Mouse (Mus musculus): ENCODE measurements at regions not wholly inside any gene's neighbourhood (a gene's known extent, or its start where the extent isn't known, plus 50 kb on each side); places are given as distances from the start of the nearest gene placed in this dataset.

- no peak for DNase-seq (ENCODE audit: low spot score)
Observed at GRCm38 (mm10) chr5:133532678-133533077, 566.8 kb upstream of the Castor2 start.

GRCm38 (mm10) chr5:133505661-133506060 lies 593.9 kb upstream of the Castor2 start:
- no peak for DNase-seq (ENCODE audit: low spot score)

- peak; percentile 50 for DNase-seq (ENCODE audit: low spot score)
Observed at GRCm38 (mm10) chr5:133487806-133488290, 611.7 kb upstream of the Castor2 start.

- no peak for DNase-seq (ENCODE audit: low spot score)
Observed at GRCm38 (mm10) chr5:133482291-133483086, 617.0 kb upstream of the Castor2 start.

DNA sequence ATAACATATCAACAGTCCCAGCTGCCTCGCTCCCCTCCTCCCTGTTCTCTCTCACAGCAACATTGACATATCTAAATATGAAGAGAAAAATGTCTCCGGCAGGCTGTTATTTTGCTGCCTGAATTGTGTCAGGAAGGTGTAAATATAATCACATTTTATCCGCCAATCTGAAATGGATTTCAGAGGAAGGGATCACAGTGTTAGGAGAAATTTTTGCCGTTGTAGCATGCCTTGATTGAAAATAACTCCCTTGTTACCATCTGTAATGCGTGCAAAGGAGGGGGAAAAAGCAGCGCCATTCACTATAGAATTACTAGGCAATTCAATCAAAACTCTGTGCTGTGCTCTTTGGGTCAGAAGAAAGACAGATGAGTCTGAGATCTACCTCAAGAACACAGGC lies 620.3 kb upstream of the Castor2 start:
- no peak for DNase-seq (ENCODE audit: low spot score)

DNA sequence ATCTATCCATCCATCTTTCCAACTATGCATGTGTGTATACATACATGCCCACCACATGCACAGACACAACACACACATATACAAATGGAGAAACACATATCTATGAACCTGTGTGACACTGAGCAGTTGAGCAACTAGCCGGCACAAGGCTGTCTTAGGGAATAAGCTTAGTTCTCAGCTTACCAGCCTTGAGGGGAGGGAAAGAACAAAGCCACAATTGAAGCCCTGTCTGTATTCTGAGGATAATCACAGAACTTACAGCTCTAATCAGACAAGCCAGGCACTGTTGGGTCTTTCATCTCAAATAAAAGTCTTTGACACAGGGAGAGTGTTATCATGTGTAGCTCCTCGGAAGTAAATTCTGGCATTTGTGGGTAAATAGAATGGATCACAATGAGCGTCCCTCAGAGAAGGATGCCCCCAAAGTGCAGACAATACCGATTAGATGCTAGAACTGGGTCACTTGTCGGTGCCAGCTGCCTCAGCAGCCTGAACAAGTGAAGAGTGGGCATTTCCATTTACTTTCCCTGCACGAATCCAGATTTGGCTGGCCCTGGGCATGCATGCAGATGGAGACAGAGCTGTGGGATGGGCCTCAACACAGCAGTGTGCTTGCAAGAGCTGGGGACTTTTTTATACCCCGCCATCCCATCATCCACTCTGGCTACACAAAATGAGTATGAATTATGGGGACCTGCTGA lies 646.0 kb upstream of the Castor2 start:
- no peak for DNase-seq (ENCODE audit: low spot score)

- DNase-seq (ENCODE audit: low spot score), result no peak
Observed at GRCm38 (mm10) chr5:133449926-133450325, 649.6 kb upstream of the Castor2 start.

GRCm38 (mm10) chr5:133400826-133401225 lies 698.7 kb upstream of the Castor2 start:
- DNase-seq (ENCODE audit: low spot score), result no peak

GRCm38 (mm10) chr5:133389896-133390295 lies 709.6 kb upstream of the Castor2 start:
- no peak for DNase-seq (ENCODE audit: low spot score)

DNA sequence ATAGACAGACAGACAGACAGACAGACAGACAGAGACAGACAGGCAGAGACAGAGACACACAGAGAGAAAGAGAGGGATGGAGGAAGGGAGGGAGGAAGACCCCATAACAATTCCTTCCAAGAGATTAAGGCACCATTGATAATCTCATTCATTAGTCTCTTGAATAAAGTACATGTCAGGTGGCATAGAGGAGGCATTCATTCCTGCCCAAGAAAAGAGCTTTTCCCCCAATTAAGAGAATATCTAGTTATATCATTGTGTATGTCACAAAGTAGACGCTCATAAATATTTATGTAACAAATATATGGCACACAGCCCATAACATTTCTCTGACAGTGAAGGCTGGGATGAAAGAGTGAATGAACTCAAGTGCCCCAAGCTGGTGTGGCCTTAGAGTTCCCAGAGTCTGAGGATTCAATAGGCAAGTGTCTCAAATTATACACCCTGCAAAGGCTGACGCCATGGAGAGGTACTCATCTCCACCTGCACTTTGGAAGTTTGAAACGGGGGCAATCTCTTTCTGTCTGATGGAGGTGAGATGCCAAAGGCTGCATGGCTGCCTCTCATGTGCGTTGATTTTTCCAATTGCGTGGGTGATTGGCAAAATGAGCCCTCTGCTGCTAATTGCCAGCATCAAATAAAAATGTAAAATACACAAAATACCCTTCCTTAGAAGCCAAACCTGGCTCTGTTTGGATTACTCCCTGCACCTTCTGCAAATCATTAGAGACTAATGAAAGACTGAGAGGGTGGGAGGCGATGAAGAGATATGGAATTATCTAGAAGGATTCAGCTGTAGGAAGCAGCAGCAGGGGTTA lies 710.3 kb upstream of the Castor2 start:
- no peak for DNase-seq (ENCODE audit: low spot score)

- DNase-seq (ENCODE audit: low spot score), result peak; percentile 3
Observed at GRCm38 (mm10) chr5:133385374-133386349, 713.8 kb upstream of the Castor2 start.

- no peak for DNase-seq (ENCODE audit: low spot score)
Observed at GRCm38 (mm10) chr5:133365771-133366170, 733.7 kb upstream of the Castor2 start.

- no peak for DNase-seq (ENCODE audit: low spot score)
Observed at GRCm38 (mm10) chr5:133347516-133347915, 752.0 kb upstream of the Castor2 start.

- no peak for DNase-seq (ENCODE audit: low spot score)
Observed at GRCm38 (mm10) chr5:133341973-133342372, 757.5 kb upstream of the Castor2 start.

- no peak for DNase-seq (ENCODE audit: low spot score)
Observed at GRCm38 (mm10) chr5:133320626-133321025, 777.5 kb upstream of the Auts2 start.

DNA sequence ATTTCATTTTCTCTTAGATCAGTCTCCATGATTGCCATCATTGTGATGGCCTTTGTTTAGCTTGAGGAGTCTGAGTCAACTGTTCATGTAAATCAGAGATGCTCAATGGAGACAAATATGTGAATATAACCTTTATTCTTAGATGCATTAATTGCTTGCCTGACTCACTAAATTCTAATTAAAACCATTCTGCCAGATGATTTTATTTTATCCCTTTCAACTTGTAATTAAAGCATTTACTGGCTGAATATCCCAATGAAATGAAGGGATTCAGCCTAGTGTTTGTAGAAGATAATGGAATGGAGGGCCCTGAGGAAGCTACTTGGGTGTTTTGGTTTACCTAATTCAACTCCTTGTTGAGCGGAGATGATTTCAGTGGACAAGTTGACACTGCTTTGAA lies 777.1 kb upstream of the Auts2 start:
- no peak for DNase-seq (ENCODE audit: low spot score)

GRCm38 (mm10) chr5:133314031-133314430 lies 770.9 kb upstream of the Auts2 start:
- DNase-seq (ENCODE audit: low spot score), result no peak

DNA sequence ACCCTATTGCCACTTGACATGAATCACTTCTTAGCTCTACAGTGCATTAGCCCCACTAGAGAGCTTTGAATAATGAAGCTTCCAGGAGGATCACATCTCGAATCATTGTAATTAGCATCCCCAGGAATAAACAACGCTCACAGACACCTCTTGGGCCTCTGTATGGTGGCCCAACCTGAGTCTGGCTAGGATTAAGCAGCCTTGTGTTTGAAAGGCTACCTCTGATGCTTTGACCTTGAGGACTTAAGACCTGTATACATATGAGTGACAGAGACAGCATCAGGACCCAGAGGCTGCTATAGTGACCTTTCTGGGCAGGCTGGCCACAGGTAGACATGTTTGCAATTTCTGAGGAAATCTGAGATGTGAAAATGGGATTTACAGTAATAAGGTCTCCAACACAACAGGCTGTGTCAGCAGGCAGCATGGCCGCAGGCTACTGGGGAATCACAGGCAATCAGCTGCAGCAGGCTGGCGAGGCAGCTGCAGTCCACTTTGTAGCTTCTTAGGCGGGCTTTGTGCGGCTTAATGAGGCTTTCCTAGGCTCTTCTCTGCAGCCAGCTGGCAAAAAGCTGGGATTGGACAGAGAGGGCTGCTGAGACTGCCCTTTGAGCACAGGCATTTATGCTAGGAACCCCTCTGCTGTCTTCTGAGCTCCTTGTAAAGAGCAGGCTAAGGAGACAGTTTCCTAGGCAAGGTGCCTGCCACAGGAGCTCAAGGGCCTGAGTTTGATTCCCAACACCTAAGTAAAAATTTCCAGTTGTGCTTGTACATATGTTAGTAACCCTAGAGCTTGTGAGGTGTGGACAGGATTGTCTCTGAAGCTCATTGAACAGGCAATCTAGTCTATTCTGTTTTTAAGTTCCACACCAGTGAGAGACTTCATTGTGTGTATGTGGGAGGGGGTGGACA lies 768.1 kb upstream of the Auts2 start:
- no peak for DNase-seq (ENCODE audit: low spot score)

DNA sequence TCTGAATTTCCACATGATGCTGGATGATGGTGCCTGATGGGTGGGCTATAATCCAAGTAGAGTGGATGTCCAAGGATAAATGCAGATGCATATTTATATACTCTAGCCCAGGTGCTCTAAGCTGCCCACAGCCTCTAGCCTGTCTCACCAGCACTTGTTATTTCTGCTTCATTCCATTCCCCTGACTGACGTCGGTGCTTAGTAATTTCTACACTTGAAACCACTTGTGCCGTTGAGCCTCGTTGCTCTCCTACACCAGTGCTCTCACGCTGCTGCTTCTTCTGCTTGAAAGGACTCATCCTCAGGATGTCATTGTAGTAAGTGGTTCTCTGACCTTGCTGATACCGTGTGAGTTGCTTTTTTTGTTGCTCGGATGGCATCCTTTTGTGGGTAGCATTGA lies 724.7 kb upstream of the Auts2 start:
- no peak for DNase-seq (ENCODE audit: low spot score)

DNA sequence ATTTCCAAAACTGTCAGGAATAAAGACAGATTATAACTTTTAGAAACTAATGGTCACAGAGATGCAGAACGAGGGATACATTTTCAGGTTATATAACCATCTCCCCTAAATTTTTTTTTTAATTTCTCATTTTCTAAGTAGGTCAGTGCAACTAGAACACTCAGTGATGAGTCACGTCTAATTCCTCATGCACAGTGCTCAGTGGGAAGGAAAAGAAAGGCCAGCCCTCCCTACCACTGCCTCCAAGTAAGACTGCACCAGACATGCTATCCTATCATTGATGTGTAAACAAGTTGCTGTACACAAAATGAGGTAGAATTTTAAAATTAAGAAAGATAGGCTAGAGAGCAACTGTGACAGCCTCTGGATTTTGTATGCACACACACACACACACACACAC lies 724.2 kb upstream of the Auts2 start:
- no peak for DNase-seq (ENCODE audit: low spot score)

Data from urinary bladder, postnatal 14 days (tissue).